Mouse (Mus musculus) testis, adult 2 months (tissue): ENCODE results near the gene Atg101.

Experiments used
- CTCF ChIP-seq: fragments of 200-500 bp; IDR thresholded peaks from 2 replicates; pipeline ENCODE4 v1.5.1; 2012; ENCODE audit warnings: low read depth, mild to moderate bottlenecking, inconsistent platforms, low read length, moderate library complexity; ENCODE audit not compliant: control insufficient read depth, insufficient read depth, insufficient replicate concordance
- POLR2A ChIP-seq: fragments of 200-500 bp; IDR thresholded peaks from 2 replicates; pipeline ENCODE4 v1.6.1; 2012; ENCODE audit warnings: low read depth, mild to moderate bottlenecking, inconsistent platforms, low read length, moderate library complexity; ENCODE audit not compliant: control insufficient read depth

GRCm38 (mm10) chr15:101271107-101271506 lies 13.0 kb upstream of the Atg101 start:
- TF ChIP-seq CTCF (no peak), POLR2A (no peak)
